Mouse (Mus musculus) small intestine, adult 2 months (tissue): ENCODE results near the gene Hoxb8.

Source experiments
- CTCF ChIP-seq: fragments of 200-500 bp; IDR thresholded peaks from 2 replicates; pipeline ENCODE4 v1.5.1; 2012; ENCODE audit warnings: low read depth, mild to moderate bottlenecking, control low read depth, inconsistent platforms, low read length, moderate library complexity, mixed read lengths; ENCODE audit not compliant: insufficient replicate concordance, insufficient read length; ENCODE audit errors: extremely low read depth
- POLR2A ChIP-seq: fragments of 200-500 bp; IDR thresholded peaks from 2 replicates; pipeline ENCODE4 v1.6.1; 2012; ENCODE audit warnings: low read depth, mild to moderate bottlenecking, control low read depth, inconsistent platforms, low read length, moderate library complexity

- TF ChIP-seq CTCF (no peak), POLR2A (no peak)
Measured at GRCm38 (mm10) chr11:96327750-96328149, 46.0 kb downstream of the Hoxb8 start.
